Mouse (Mus musculus): ENCODE results near the gene Swi5.

Swi5 gene

DNA sequence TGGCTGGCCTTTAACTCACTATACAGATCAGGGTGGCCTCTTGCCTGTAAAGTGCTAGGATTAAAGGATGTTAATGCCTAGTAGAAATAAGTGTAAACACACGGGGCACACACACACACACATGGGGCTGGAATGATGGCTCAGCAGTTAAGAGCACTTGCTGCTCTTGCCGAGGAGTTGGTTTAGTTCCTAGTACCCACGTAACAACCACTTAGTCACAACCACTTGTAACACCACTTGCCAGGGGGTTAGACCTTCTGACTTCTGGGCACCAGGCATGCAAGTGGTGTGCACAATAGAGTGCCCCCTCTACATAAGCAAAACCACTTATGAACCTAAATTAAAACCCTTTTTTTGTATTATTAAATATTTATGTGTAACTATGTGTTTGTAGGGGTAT, 3.9 kb downstream of the Swi5 start:
- in situ Hi-C loops (cut with MboI; ENCODE audit: unreplicated experiment in 2 of 2), result loop anchor here in 1 of 2 experiments (5.0 kb wide), 2 partner anchors 147 to 312 kb away; partner anchors contain the start of gene Nup214

GRCm38 (mm10) chr2:32282727-32283126, 5.1 kb downstream of the Swi5 start:
- in situ Hi-C loops (cut with MboI; ENCODE audit: unreplicated experiment in 2 of 2), result loop anchor here in 1 of 2 experiments (5.0 kb wide), 2 partner anchors 145 to 310 kb away; partner anchors contain the start of gene Nup214

DNA sequence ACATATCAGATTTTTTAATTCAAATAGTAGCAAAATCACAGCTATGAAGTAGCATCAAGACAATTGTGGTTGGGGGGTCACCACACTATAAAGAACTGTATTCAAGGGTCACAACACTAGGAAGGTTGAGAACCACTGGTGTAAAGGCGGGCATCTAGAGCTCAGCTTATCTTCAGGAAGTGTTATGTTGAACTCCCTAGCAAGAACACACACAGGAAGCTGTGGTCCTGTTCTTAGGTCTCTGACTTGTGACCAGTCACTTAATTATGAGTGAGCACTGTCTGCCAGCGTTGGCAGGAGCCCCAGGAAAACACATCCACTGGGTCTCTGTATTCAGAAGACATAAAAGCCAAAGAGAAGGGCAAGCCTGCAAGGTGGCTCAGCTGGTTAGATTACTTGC, 5.6 kb downstream of the Swi5 start:
- in situ Hi-C loops (cut with MboI; ENCODE audit: unreplicated experiment in 2 of 2), result loop anchor here in 1 of 2 experiments (5.0 kb wide), 2 partner anchors 145 to 310 kb away; partner anchors contain the start of gene Nup214

GRCm38 (mm10) chr2:32275823-32276222, 12.1 kb downstream of the Swi5 start:
- in situ Hi-C loops (cut with MboI; ENCODE audit: unreplicated experiment in 2 of 2), result no loop called here

GRCm38 (mm10) chr2:32260635-32261034, 27.2 kb downstream of the Swi5 start:
- in situ Hi-C loops (cut with MboI; ENCODE audit: unreplicated experiment in 2 of 2), result no loop called here

GRCm38 (mm10) chr2:32259657-32260417, 28.0 kb downstream of the Swi5 start, which contains the start of gene Uck1:
Gene Uck1, minus strand, starts transcription at chr2:32260159.
- in situ Hi-C loops (cut with MboI; ENCODE audit: unreplicated experiment in 2 of 2), result no loop called here

- in situ Hi-C loops (cut with MboI; ENCODE audit: unreplicated experiment in 2 of 2), result no loop called here
These were observed 28.9 kb downstream of the Swi5 start for GRCm38 (mm10) chr2:32258887-32259533.

GRCm38 (mm10) chr2:32256273-32256672, 31.6 kb downstream of the Swi5 start:
- in situ Hi-C loops (cut with MboI; ENCODE audit: unreplicated experiment in 2 of 2), result no loop called here

DNA sequence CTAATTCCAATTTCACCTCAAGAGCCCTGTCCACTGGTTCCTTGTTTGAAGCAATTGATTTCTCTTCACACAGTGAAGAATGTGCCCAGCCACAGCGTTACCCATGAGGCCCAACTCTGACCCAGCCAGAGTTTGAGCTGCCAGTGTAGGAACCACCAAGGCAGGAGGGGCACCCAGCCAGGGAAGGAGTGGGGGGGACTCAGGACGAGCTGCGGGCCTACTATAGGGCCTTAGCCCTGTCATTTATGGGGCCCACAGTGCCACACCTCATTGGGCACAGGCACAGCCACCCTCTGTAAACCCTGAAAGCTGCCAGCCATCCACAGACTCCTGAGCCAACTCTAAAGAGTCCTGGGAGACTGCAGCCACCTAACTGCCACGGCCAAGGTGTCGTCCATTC, 33.3 kb downstream of the Swi5 start:
- in situ Hi-C loops (cut with MboI; ENCODE audit: unreplicated experiment in 2 of 2), result no loop called here

DNA sequence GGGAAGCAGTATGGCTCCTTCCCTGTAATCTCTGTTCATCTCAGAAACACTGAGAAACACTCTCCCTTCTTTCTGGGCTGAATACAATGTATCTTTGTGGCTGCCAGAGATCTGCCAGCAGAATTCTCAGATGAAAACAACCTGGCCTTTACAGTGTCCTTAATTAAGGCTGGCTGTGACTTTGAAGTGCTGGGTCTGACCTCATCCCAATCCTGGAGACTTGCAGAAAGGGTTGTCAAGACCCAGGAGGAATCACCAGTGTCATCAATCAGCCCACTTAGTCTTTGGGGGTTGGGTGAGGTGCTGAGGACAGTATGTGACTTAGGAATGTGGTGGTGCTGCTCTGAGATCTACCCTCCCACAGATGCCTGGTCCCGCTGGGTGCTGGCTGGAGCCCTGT, 34.5 kb downstream of the Swi5 start:
- in situ Hi-C loops (cut with MboI; ENCODE audit: unreplicated experiment in 2 of 2), result no loop called here

DNA sequence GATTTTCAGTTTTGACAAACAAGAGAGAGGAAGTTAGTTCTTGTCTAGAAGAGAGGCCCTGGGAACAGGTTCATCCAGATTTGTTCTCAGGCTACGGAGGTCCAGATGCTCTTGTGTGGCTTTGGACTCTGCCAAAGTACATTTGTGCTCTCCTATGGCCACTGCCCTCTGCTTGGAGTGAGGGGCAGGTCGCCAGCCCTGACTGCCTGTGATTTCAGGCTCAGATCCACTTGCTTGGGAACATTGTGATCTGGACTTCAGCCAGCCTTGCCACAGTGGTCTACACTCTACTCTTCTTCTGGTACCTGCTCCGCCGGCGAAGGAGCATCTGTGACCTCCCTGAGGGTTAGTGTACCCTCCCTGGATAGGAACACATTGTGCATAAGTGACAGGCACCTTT, 35.2 kb downstream of the Swi5 start:
- in situ Hi-C loops (cut with MboI; ENCODE audit: unreplicated experiment in 2 of 2), result no loop called here

DNA sequence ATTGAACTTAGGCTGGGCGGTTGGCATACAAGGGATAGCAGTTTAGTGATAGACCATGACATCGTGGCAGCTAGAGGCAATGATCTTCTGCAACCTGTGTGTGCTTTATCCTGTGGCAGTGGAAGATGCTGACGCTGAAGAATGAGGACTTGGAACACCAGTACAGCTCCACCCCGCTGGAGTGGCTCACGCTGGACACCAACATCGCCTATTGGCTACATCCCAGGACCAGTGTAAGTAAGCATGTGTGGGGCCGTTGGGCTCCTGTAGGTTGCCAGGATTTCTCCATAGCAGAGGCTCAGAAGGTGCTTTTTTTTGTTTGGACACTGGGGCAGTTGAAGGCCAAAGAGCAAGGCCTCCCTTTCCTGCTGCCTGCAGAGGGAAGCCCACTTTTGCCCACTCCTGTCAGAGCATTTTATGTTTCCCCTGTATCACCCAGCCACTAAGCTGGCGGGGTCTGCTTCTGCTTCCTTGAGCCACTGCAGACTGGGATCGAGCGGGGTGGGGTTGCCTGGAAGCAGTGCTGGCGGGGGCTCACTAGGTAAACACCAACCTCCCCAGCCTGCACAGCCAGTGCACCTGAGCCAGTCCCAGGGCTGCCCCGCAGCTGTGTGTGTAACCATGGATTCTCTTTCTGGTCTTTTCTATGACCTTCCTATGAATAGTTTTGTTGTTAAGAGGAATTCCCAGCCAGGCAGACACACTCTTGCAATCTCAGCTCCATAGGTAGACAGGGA, 35.9 kb downstream of the Swi5 start:
- in situ Hi-C loops (cut with MboI; ENCODE audit: unreplicated experiment in 2 of 2), result no loop called here

GRCm38 (mm10) chr2:32248377-32249361, 39.2 kb downstream of the Swi5 start:
- in situ Hi-C loops (cut with MboI; ENCODE audit: unreplicated experiment in 2 of 2), result no loop called here

- in situ Hi-C loops (cut with MboI; ENCODE audit: unreplicated experiment in 2 of 2), result no loop called here
These were observed 41.1 kb downstream of the Swi5 start for GRCm38 (mm10) chr2:32246741-32247140.

- in situ Hi-C loops (cut with MboI; ENCODE audit: unreplicated experiment in 2 of 2), result no loop called here
These were observed 44.9 kb downstream of the Swi5 start for GRCm38 (mm10) chr2:32242986-32243385.

DNA sequence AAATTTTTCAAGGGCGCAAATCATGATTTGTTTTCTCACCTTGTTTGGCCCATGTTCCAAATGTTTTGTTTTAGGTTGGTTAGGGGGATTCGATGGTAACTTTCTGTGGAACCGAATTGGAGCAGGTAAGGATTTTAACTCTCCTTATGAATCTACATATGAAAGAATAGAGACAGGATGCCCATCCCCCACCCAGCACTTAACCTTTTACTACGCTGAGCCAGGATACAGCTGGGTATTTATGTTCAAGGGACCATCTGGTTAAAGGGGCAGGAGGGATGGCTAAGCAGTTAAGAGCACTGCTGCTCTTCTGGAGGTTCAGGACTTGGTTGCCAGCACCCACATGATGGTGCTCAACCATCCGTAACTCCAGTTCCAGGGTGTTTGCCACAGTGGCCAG, 47.3 kb downstream of the Swi5 start:
- in situ Hi-C loops (cut with MboI; ENCODE audit: unreplicated experiment in 2 of 2), result no loop called here

- in situ Hi-C loops (cut with MboI; ENCODE audit: unreplicated experiment in 2 of 2), result no loop called here
These were observed 49.0 kb downstream of the Swi5 start for GRCm38 (mm10) chr2:32238708-32239435.

- in situ Hi-C loops (cut with MboI; ENCODE audit: unreplicated experiment in 2 of 2), result no loop called here
These were observed 50.3 kb downstream of the Swi5 start for GRCm38 (mm10) chr2:32237571-32237970.

- in situ Hi-C loops (cut with MboI; ENCODE audit: unreplicated experiment in 2 of 2), result no loop called here
These were observed 51.0 kb downstream of the Swi5 start for GRCm38 (mm10) chr2:32236760-32237487.

All from v-Abl transformed pro-B cells (cell line).